Mouse (Mus musculus): ENCODE data around the gene Ugt1a8. TPM values are rescaled to one million over a fixed set of nuclear protein-coding genes. Genes with fewer than 3 reads are reported as not detected.
A peak's percentile ranks its signal among the peaks of the same experiment; 100 is the strongest.
"Not testable (repeated sequence)": the region's sequence is repeated elsewhere in the genome, so short reads cannot be mapped to it uniquely, and the experiment has no call there.

Gene Ugt1a8
- polyA plus RNA-seq, 1 experiment from 2014 or later: not detected

GRCm38 (mm10) chr1:88143966-88144675 is 56.5 kb downstream of the Ugt1a8 start:
- not testable (repeated sequence) for H3K4me2 ChIP-seq (replicated peaks); ATAC-seq (ENCODE audit: low FRiP score); H3K27me3 ChIP-seq (ENCODE audit: control insufficient read depth, insufficient read depth, low read length); H3K4me3 ChIP-seq (replicated peaks; ENCODE audit: low read length); H3K9me3 ChIP-seq (ENCODE audit: control insufficient read depth, low read length); H3K9ac ChIP-seq; H3K4me1 ChIP-seq (replicated peaks; ENCODE audit: control insufficient read depth, insufficient read depth, low read length); H3K36me3 ChIP-seq (replicated peaks; ENCODE audit: control insufficient read depth, insufficient read depth); H3K27ac ChIP-seq
- peak; percentile 30 for DNase-seq (ENCODE audit: low spot score)
- WGBS: 0% methylated on average over 4 of the region's 5 CpGs

GRCm38 (mm10) chr1:88145278-88145677 is 57.7 kb downstream of the Ugt1a8 start:
- not testable (repeated sequence) for DNase-seq (ENCODE audit: low spot score); H3K27me3 ChIP-seq (ENCODE audit: control insufficient read depth, insufficient read depth, low read length)
- WGBS: 86% methylated on average over 2 of the region's 2 CpGs

GRCm38 (mm10) chr1:88150133-88150532 is 62.5 kb downstream of the Ugt1a8 start:
- H3K4me2 ChIP-seq (replicated peaks); H3K27ac ChIP-seq; DNase-seq (ENCODE audit: low spot score); H3K4me1 ChIP-seq (replicated peaks; ENCODE audit: control insufficient read depth, insufficient read depth, low read length); ATAC-seq (ENCODE audit: low FRiP score); H3K9ac ChIP-seq; H3K36me3 ChIP-seq (replicated peaks; ENCODE audit: control insufficient read depth, insufficient read depth); H3K27me3 ChIP-seq (ENCODE audit: control insufficient read depth, insufficient read depth, low read length); H3K9me3 ChIP-seq (ENCODE audit: control insufficient read depth, low read length); H3K4me3 ChIP-seq (replicated peaks; ENCODE audit: low read length): not testable (repeated sequence)
- WGBS: 65% methylated on average over 2 of the region's 2 CpGs

More at GRCm38 (mm10) chr1:88145278-88145677, 57.7 kb downstream of the Ugt1a8 start:
- H3K4me3 ChIP-seq (replicated peaks; ENCODE audit: low read length); H3K9ac ChIP-seq; H3K27ac ChIP-seq; H3K4me2 ChIP-seq (replicated peaks); H3K36me3 ChIP-seq (replicated peaks; ENCODE audit: control insufficient read depth, insufficient read depth); H3K4me1 ChIP-seq (replicated peaks; ENCODE audit: control insufficient read depth, insufficient read depth, low read length); H3K9me3 ChIP-seq (ENCODE audit: control insufficient read depth, low read length); ATAC-seq (ENCODE audit: low FRiP score): not testable (repeated sequence)

DNA sequence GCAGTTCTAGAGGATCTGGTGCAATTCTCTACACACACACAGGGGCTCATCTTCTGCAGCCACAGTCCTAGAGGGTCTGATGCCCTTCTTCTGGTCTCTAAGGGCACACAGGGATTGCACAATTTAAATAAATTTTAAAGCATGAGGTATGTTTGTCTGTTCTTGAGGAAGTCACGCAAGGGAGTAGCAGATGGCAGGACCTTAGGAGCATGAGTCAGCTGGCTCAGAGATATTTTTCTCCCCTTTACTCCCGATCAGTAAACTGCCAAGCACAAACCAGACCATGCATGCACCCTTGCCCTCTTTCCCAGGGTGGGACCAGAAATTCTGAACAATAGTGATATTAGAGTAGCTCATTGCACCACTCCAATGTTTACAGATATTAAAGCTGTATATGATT is 70.8 kb downstream of the Ugt1a8 start:
- Histone ChIP-seq H3K4me3 (replicated peaks; ENCODE audit: low read length) (no peak overlapping the region), H3K4me1 (replicated peaks; ENCODE audit: control insufficient read depth, insufficient read depth, low read length) (no peaks in the 10 kb centered on the region), H3K27me3 (ENCODE audit: control insufficient read depth, insufficient read depth, low read length) (no peaks in the 10 kb centered on the region), H3K4me2 (replicated peaks) (no peak overlapping the region), H3K9me3 (ENCODE audit: control insufficient read depth, low read length) (no peaks in the 10 kb centered on the region), H3K36me3 (replicated peaks; ENCODE audit: control insufficient read depth, insufficient read depth) (no peaks in the 10 kb centered on the region), H3K9ac (no peak overlapping the region), H3K27ac (no peak overlapping the region)
- ATAC-seq (ENCODE audit: low FRiP score) (no peak), DNase-seq (ENCODE audit: low spot score) (no peak)
- 96% methylated on average over 2 of the region's 2 CpGs for WGBS

GRCm38 (mm10) chr1:88165711-88166110 is 78.1 kb downstream of the Ugt1a8 start, which contains the start of gene Ugt1a5:
Gene Ugt1a5 (plus strand): TSS chr1:88166012.
- Histone ChIP-seq H3K4me3 (replicated peaks; ENCODE audit: low read length) (no peak within 1 kb of the TSS), H3K27ac (no peak within 1 kb of the TSS), H3K4me2 (replicated peaks) (no peak within 1 kb of the TSS), H3K9ac (no peak within 1 kb of the TSS), H3K27me3 (ENCODE audit: control insufficient read depth, insufficient read depth, low read length) (no peaks in the 10 kb centered on the region), H3K36me3 (replicated peaks; ENCODE audit: control insufficient read depth, insufficient read depth) (no peaks in the 10 kb centered on the region), H3K4me1 (replicated peaks; ENCODE audit: control insufficient read depth, insufficient read depth, low read length) (no peaks in the 10 kb centered on the region), H3K9me3 (ENCODE audit: control insufficient read depth, low read length) (no peaks in the 10 kb centered on the region)
- 82% methylated on average over 5 of the region's 5 CpGs for WGBS
- no peak for ATAC-seq (ENCODE audit: low FRiP score)
- DNase-seq (ENCODE audit: low spot score): no peak

DNA sequence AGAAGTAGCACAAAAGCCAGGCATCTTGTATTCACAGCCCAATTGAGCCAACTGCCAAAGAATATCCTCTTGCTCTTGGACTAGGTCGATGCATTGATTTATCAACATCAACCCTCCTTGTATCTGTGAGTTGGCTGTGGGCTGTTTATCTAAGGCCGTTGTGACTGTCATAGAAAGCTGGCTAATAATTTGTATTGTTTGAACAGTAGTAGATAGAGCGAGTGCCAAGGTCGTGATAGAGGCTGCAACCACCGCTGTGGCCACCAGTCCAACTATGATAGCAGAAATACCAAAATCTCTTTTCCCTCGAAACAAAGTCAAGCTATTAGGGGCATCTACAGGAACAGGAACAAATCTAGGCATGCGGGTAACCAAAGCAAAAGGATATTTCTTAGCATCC is 84.6 kb downstream of the Ugt1a8 start:
- H3K27ac ChIP-seq; H3K4me2 ChIP-seq (replicated peaks); H3K9me3 ChIP-seq (ENCODE audit: control insufficient read depth, low read length); H3K27me3 ChIP-seq (ENCODE audit: control insufficient read depth, insufficient read depth, low read length); H3K4me1 ChIP-seq (replicated peaks; ENCODE audit: control insufficient read depth, insufficient read depth, low read length); H3K9ac ChIP-seq; H3K36me3 ChIP-seq (replicated peaks; ENCODE audit: control insufficient read depth, insufficient read depth); H3K4me3 ChIP-seq (replicated peaks; ENCODE audit: low read length); ATAC-seq (ENCODE audit: low FRiP score); DNase-seq (ENCODE audit: low spot score): not testable (repeated sequence)
- WGBS: 97% methylated on average over 5 of the region's 7 CpGs

DNA sequence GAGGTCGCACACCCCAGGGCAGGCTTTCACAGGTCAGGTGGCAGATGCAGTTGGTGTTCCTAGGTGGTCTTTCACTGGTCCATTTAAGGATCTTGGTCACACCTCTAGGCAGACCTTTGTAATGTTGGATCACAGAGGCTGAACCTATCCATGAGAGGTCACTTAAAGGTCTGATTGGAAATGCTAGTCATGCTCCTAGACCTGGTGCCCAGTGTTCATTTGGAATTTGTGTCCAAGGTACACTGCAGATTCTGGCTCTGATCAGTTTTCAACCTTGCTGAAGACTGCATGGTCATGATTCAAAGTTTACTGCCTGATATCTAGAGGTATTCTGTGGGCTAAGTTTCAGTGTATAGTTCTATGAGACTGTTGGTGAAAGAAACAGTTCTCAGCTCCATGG is 92.0 kb downstream of the Ugt1a8 start:
- H3K4me3 ChIP-seq (replicated peaks; ENCODE audit: low read length): no peak overlapping the region
- no peak overlapping the region for H3K4me2 ChIP-seq (replicated peaks)
- no peak overlapping the region for H3K9ac ChIP-seq
- 0 out of 2 replicates have a peak, but pooled peaks cover 8% of the 10 kb centered on the region for H3K9me3 ChIP-seq (ENCODE audit: control insufficient read depth, low read length)
- H3K4me1 ChIP-seq (replicated peaks; ENCODE audit: control insufficient read depth, insufficient read depth, low read length): no peaks in the 10 kb centered on the region
- H3K36me3 ChIP-seq (replicated peaks; ENCODE audit: control insufficient read depth, insufficient read depth): no peaks in the 10 kb centered on the region
- WGBS: 100% methylated on average over 1 of the region's 1 CpGs
- H3K27ac ChIP-seq: no peak overlapping the region
- no peaks in the 10 kb centered on the region for H3K27me3 ChIP-seq (ENCODE audit: control insufficient read depth, insufficient read depth, low read length)
- no peak for DNase-seq (ENCODE audit: low spot score)
- ATAC-seq (ENCODE audit: low FRiP score): no peak

GRCm38 (mm10) chr1:88186325-88186935 is 98.8 kb downstream of the Ugt1a8 start:
- Histone ChIP-seq H3K4me2 (replicated peaks) (no peak overlapping the region), H3K4me3 (replicated peaks; ENCODE audit: low read length) (no peak overlapping the region), H3K9ac (no peak overlapping the region), H3K4me1 (replicated peaks; ENCODE audit: control insufficient read depth, insufficient read depth, low read length) (no peaks in the 10 kb centered on the region), H3K27me3 (ENCODE audit: control insufficient read depth, insufficient read depth, low read length) (no peaks in the 10 kb centered on the region), H3K9me3 (ENCODE audit: control insufficient read depth, low read length) (no peaks in the 10 kb centered on the region), H3K27ac (no peak overlapping the region), H3K36me3 (replicated peaks; ENCODE audit: control insufficient read depth, insufficient read depth) (no peaks in the 10 kb centered on the region)
- DNase-seq (ENCODE audit: low spot score) (no peak), ATAC-seq (ENCODE audit: low FRiP score) (no peak)
- 94% methylated on average over 5 of the region's 5 CpGs for WGBS

DNA sequence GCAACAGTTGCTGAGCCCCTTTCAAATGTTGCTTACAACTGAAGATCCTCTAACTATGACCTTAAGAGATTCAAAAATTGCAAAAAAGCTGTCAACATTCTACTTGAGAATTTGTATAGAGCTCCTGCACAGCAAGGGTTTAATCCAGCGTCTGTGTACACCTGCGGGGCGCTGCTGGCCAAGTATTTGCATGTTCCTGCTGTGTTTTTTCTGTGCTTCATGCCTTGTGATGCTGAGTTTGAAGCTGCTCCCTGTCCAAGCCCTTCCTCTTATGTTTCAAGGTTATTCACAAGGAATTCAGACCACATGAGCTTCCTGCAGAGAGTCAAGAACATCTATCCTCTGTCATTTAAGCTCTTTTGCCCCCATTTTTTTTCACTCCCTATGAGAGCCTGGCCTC is 104.5 kb downstream of the Ugt1a8 start:
- Histone ChIP-seq H3K27me3 (ENCODE audit: control insufficient read depth, insufficient read depth, low read length) (no peaks in the 10 kb centered on the region), H3K36me3 (replicated peaks; ENCODE audit: control insufficient read depth, insufficient read depth) (no peaks in the 10 kb centered on the region), H3K4me2 (replicated peaks) (no peak overlapping the region), H3K27ac (no peak overlapping the region), H3K4me3 (replicated peaks; ENCODE audit: low read length) (no peak overlapping the region), H3K9ac (no peak overlapping the region), H3K4me1 (replicated peaks; ENCODE audit: control insufficient read depth, insufficient read depth, low read length) (no peaks in the 10 kb centered on the region), H3K9me3 (ENCODE audit: control insufficient read depth, low read length) (no peaks in the 10 kb centered on the region)
- ATAC-seq (ENCODE audit: low FRiP score): no peak
- WGBS: 68% methylated on average over 3 of the region's 3 CpGs
- no peak for DNase-seq (ENCODE audit: low spot score)

All from hindbrain, embryonic 14.5 days (tissue).